Mouse (Mus musculus): ENCODE results near the gene Fkbp9. TPM values are rescaled to one million over a fixed set of nuclear protein-coding genes. Genes with fewer than 3 reads are reported as not detected.

Fkbp9 gene
- polyA plus RNA-seq, 1 experiment from 2014 or later = 10.5 TPM

GRCm38 (mm10) chr6:56818436-56819123 is 13.3 kb upstream of the Fkbp9 start:
- no peak overlapping the region for H3K4me3 ChIP-seq (ENCODE audit: inconsistent target)
- H3K27ac ChIP-seq = no peak overlapping the region
- WGBS (ENCODE audit: missing documents) = 92% methylated on average over 5 of the region's 5 CpGs
- no peaks in the 10 kb centered on the region for H3K36me3 ChIP-seq (ENCODE audit: inconsistent target)
- H3K79me2 ChIP-seq (ENCODE audit: inconsistent target) = no peaks in the 10 kb centered on the region

DNA sequence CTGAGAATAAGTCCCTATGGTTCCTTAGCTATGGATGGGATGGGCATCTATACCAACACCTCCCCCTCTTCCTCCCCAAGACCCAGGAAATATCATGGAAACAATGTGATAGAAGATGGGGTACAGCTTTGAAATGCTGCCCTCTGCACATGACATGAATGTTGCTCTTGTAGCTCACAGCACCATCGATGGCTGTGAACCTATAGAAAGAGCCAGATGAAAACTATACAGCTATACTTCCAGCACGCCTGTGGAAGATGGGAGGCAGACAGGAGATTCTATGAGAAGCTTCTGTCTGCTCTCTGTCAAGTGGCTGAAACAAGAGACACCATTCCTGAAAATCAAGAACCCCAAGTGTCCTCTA is 12.8 kb upstream of the Fkbp9 start:
- no peaks in the 10 kb centered on the region for H3K36me3 ChIP-seq (ENCODE audit: inconsistent target)
- WGBS (ENCODE audit: missing documents) = 93% methylated on average over 2 of the region's 2 CpGs
- H3K4me3 ChIP-seq (ENCODE audit: inconsistent target) = no peak overlapping the region
- H3K79me2 ChIP-seq (ENCODE audit: inconsistent target) = no peaks in the 10 kb centered on the region
- H3K27ac ChIP-seq = no peak overlapping the region

GRCm38 (mm10) chr6:56825657-56826056 is 6.2 kb upstream of the Fkbp9 start:
- H3K79me2 ChIP-seq (ENCODE audit: inconsistent target) = no peaks in the 10 kb centered on the region
- WGBS (ENCODE audit: missing documents) = 50% methylated on average over 2 of the region's 3 CpGs
- H3K36me3 ChIP-seq (ENCODE audit: inconsistent target) = no peaks in the 10 kb centered on the region
- H3K27ac ChIP-seq = no peak overlapping the region
- H3K4me3 ChIP-seq (ENCODE audit: inconsistent target) = no peak overlapping the region

GRCm38 (mm10) chr6:56832407-56832796 is 543 bp downstream of the Fkbp9 start:
- Histone ChIP-seq H3K79me2 (ENCODE audit: inconsistent target) (no peaks in the 10 kb centered on the region), H3K36me3 (ENCODE audit: inconsistent target) (no peaks in the 10 kb centered on the region), H3K27ac (no peak overlapping the region), H3K4me3 (ENCODE audit: inconsistent target) (no peak overlapping the region; the same call in 1 of the 2 replicates)
- 16% methylated on average over 7 of the region's 15 CpGs for WGBS (ENCODE audit: missing documents)

GRCm38 (mm10) chr6:56832830-56833229 is 971 bp downstream of the Fkbp9 start:
- Histone ChIP-seq H3K4me3 (ENCODE audit: inconsistent target) (no peak overlapping the region), H3K27ac (no peak overlapping the region), H3K36me3 (ENCODE audit: inconsistent target) (no peaks in the 10 kb centered on the region), H3K79me2 (ENCODE audit: inconsistent target) (no peaks in the 10 kb centered on the region)

DNA sequence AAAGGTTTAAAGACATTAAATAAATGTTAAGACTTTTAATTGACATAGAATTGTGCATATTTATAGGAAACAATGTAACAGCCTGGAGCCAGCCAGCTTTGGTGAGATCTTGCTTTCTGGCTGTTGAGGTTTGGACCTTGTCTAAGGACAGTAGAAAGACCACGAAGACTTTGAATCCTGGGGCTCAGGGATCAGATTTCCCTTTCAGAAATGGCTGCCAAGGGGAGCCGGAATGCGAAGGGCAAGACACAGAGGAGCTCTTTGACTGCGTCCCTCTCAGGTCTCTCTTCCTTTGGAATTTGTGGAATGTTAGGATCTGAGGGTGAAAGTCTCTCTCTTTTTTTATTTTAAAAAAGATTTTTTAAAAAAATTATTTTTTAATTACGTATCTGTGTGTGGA is 2.9 kb downstream of the Fkbp9 start:
- WGBS (ENCODE audit: missing documents) = 92% methylated on average over 5 of the region's 5 CpGs
- H3K27ac ChIP-seq = no peak overlapping the region
- no peaks in the 10 kb centered on the region for H3K79me2 ChIP-seq (ENCODE audit: inconsistent target)
- no peaks in the 10 kb centered on the region for H3K36me3 ChIP-seq (ENCODE audit: inconsistent target)
- H3K4me3 ChIP-seq (ENCODE audit: inconsistent target) = no peak overlapping the region

GRCm38 (mm10) chr6:56835532-56835931 is 3.7 kb downstream of the Fkbp9 start:
- no peaks in the 10 kb centered on the region for H3K36me3 ChIP-seq (ENCODE audit: inconsistent target)
- 100% methylated on average over 8 of the region's 10 CpGs for WGBS (ENCODE audit: missing documents)
- H3K79me2 ChIP-seq (ENCODE audit: inconsistent target) = no peaks in the 10 kb centered on the region
- no peak overlapping the region for H3K4me3 ChIP-seq (ENCODE audit: inconsistent target)
- H3K27ac ChIP-seq = no peak overlapping the region

GRCm38 (mm10) chr6:56837166-56837565 is 5.3 kb downstream of the Fkbp9 start:
- 93% methylated on average over 12 of the region's 12 CpGs for WGBS (ENCODE audit: missing documents)
- H3K36me3 ChIP-seq (ENCODE audit: inconsistent target) = no peaks in the 10 kb centered on the region
- no peak overlapping the region for H3K4me3 ChIP-seq (ENCODE audit: inconsistent target)
- H3K27ac ChIP-seq = no peak overlapping the region
- H3K79me2 ChIP-seq (ENCODE audit: inconsistent target) = no peaks in the 10 kb centered on the region

DNA sequence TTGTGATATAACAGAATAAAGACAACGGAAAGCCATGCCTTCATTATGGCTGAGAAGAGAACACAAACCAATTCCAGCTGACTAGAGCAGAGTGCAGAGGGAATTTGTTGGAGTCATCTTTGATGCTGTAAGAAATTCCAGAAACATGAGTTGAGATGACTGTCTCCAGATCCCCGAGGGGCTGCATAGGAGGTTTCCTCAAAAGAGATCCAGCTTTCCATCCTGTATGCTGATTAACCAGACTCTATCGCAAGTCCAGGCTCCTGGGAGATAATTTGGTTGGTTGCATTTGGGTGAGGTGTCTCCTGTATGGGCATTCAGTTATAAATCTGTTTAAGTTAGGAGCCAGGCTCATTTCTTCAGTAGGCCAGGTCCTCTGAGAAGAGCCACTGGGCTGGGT is 5.8 kb downstream of the Fkbp9 start:
- Histone ChIP-seq H3K4me3 (ENCODE audit: inconsistent target) (no peak overlapping the region), H3K36me3 (ENCODE audit: inconsistent target) (no peaks in the 10 kb centered on the region), H3K79me2 (ENCODE audit: inconsistent target) (no peaks in the 10 kb centered on the region), H3K27ac (no peak overlapping the region)
- WGBS (ENCODE audit: missing documents) = 93% methylated on average over 3 of the region's 3 CpGs

DNA sequence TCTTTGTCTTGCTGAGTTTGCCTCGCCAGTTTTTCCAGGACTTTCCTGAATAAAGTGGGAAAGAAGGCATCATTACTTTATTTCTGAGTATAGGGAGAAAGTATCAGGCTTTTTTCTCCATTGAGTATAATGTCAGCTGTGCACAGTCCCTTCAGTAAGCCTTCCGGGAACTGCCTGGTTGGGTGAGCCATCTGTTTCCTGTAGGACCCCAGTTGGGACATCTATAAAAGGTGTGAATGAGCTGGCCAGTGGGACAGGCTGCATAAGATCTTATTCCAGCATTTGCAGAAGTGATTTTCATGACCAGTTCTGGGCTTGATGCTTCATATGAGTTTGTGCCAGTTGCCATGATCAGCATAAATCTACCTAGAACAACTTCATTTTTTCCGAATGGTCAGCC is 11.4 kb downstream of the Fkbp9 start:
- H3K36me3 ChIP-seq (ENCODE audit: inconsistent target) = no peaks in the 10 kb centered on the region
- WGBS (ENCODE audit: missing documents) = 93% methylated on average over 3 of the region's 3 CpGs
- H3K27ac ChIP-seq = no peak overlapping the region
- no peak overlapping the region for H3K4me3 ChIP-seq (ENCODE audit: inconsistent target)
- no peaks in the 10 kb centered on the region for H3K79me2 ChIP-seq (ENCODE audit: inconsistent target)

- Histone ChIP-seq H3K36me3 (ENCODE audit: inconsistent target) (no peaks in the 10 kb centered on the region), H3K27ac (no peak overlapping the region), H3K79me2 (ENCODE audit: inconsistent target) (no peaks in the 10 kb centered on the region), H3K4me3 (ENCODE audit: inconsistent target) (no peak overlapping the region)
- 85% methylated on average over 2 of the region's 2 CpGs for WGBS (ENCODE audit: missing documents)
Measured at GRCm38 (mm10) chr6:56844365-56844764, 12.5 kb downstream of the Fkbp9 start.

- H3K36me3 ChIP-seq (ENCODE audit: inconsistent target) = no peaks in the 10 kb centered on the region
- no peak overlapping the region for H3K4me3 ChIP-seq (ENCODE audit: inconsistent target)
- H3K79me2 ChIP-seq (ENCODE audit: inconsistent target) = no peaks in the 10 kb centered on the region
- WGBS (ENCODE audit: missing documents) = 97% methylated on average over 3 of the region's 3 CpGs
- no peak overlapping the region for H3K27ac ChIP-seq
Measured at GRCm38 (mm10) chr6:56848974-56849373, 17.1 kb downstream of the Fkbp9 start.

DNA sequence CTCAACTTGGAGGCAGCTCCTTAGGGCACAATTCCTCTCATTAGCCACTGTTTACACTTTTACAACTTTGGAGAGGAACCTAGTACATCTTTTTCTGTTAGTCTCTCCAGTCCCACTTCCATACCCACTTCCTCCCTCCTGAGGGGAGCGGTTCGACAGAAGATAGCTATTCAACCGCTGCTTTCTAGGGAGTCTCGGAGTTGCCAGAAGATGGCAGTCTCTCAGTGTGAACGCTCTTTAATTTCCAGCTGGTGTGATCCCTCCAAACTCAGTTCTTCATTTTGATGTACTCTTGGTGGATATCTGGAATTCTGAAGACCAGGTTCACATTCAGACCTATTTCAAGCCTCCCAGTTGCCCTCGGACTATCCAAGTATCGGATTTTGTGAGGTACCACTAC is 18.5 kb downstream of the Fkbp9 start:
- no peaks in the 10 kb centered on the region for H3K36me3 ChIP-seq (ENCODE audit: inconsistent target)
- no peaks in the 10 kb centered on the region for H3K79me2 ChIP-seq (ENCODE audit: inconsistent target)
- H3K4me3 ChIP-seq (ENCODE audit: inconsistent target) = no peak overlapping the region
- H3K27ac ChIP-seq = no peak overlapping the region
- 74% methylated on average over 7 of the region's 7 CpGs for WGBS (ENCODE audit: missing documents)

GRCm38 (mm10) chr6:56854803-56855202 is 22.9 kb downstream of the Fkbp9 start:
- no peak overlapping the region for H3K4me3 ChIP-seq (ENCODE audit: inconsistent target)
- 62% methylated on average over 8 of the region's 8 CpGs for WGBS (ENCODE audit: missing documents)
- no peaks in the 10 kb centered on the region for H3K79me2 ChIP-seq (ENCODE audit: inconsistent target)
- H3K36me3 ChIP-seq (ENCODE audit: inconsistent target) = no peaks in the 10 kb centered on the region
- no peak overlapping the region for H3K27ac ChIP-seq

GRCm38 (mm10) chr6:56856748-56857147 is 24.9 kb downstream of the Fkbp9 start:
- 96% methylated on average over 5 of the region's 5 CpGs for WGBS (ENCODE audit: missing documents)
- Histone ChIP-seq H3K36me3 (ENCODE audit: inconsistent target) (no peaks in the 10 kb centered on the region), H3K79me2 (ENCODE audit: inconsistent target) (no peaks in the 10 kb centered on the region), H3K4me3 (ENCODE audit: inconsistent target) (no peak overlapping the region), H3K27ac (no peak overlapping the region)

- no peak overlapping the region for H3K27ac ChIP-seq
- H3K36me3 ChIP-seq (ENCODE audit: inconsistent target) = no peaks in the 10 kb centered on the region
- 91% methylated on average over 8 of the region's 8 CpGs for WGBS (ENCODE audit: missing documents)
- no peaks in the 10 kb centered on the region for H3K79me2 ChIP-seq (ENCODE audit: inconsistent target)
- H3K4me3 ChIP-seq (ENCODE audit: inconsistent target) = no peak overlapping the region
Measured at GRCm38 (mm10) chr6:56860205-56860848, 28.5 kb downstream of the Fkbp9 start.

All from macrophage (primary cell).